Mouse (Mus musculus): ENCODE measurements around the gene Fgf15. TPM values are rescaled to one million over a fixed set of nuclear protein-coding genes. Genes with fewer than 3 reads are reported as not detected.
"Not testable (repeated sequence)": the region's sequence is repeated elsewhere in the genome, so short reads cannot be mapped to it uniquely, and the experiment has no call there.

Gene Fgf15
- total and polyA plus RNA-seq, 3 experiments, result 38.9 to 129 (median 48.5) TPM

GRCm38 (mm10) chr7:144892322-144892721, 4.0 kb upstream of the Fgf15 start:
- Histone ChIP-seq H3K9me3 (replicated peaks) (no peaks in the 10 kb centered on the region; the same call in 1 of the 2 replicates), H3K36me3 (replicated peaks) (peaks cover 52% of the 10 kb centered on the region), H3K4me3 (ENCODE audit: low read depth, low read length) (peak overlapping the region; percentile 3; the same call in 1 of the 2 replicates), H3K27me3 (ENCODE audit: insufficient read depth, low read length) (no peaks in the 10 kb centered on the region), H3K4me1 (ENCODE audit: insufficient read depth, low read depth, low read length) (peaks cover 53% of the 10 kb centered on the region)
- ATAC-seq (ENCODE audit: extremely low read depth, insufficient number of reproducible peaks, low FRiP score, poor library complexity, severe bottlenecking) (no peak), DNase-seq (ENCODE audit: low spot score) (no peak)
- TF ChIP-seq TAL1 (conservative IDR thresholded peaks at IDR 0.05; ENCODE audit: low read depth, low read length) (no peak), GATA2 (IDR thresholded peaks at IDR 0.05; ENCODE audit: borderline replicate concordance, low read depth, low read length) (no peak), POLR2AphosphoS5 (IDR thresholded peaks at IDR 0.05; ENCODE audit: insufficient replicate concordance, low read depth, low read length) (no peak), GATA1 (IDR thresholded peaks at IDR 0.05; ENCODE audit: borderline replicate concordance, low read length) (no peak), CTCF (IDR thresholded peaks at IDR 0.05; ENCODE audit: low read depth, low read length) (no peak)

GRCm38 (mm10) chr7:144894191-144894590, 2.1 kb upstream of the Fgf15 start:
- H3K4me1 ChIP-seq (ENCODE audit: insufficient read depth, low read depth, low read length), result peaks cover 63% of the 10 kb centered on the region

GRCm38 (mm10) chr7:144894706-144895105, 1.6 kb upstream of the Fgf15 start:
- H3K27me3 ChIP-seq (ENCODE audit: insufficient read depth, low read length), result no peaks in the 10 kb centered on the region
- no peak for ATAC-seq (ENCODE audit: extremely low read depth, insufficient number of reproducible peaks, low FRiP score, poor library complexity, severe bottlenecking)
- H3K9me3 ChIP-seq (replicated peaks), result no peaks in the 10 kb centered on the region; the same call in 1 of the 2 replicates
- no peak for DNase-seq (ENCODE audit: low spot score)
- TF ChIP-seq GATA1 (IDR thresholded peaks at IDR 0.05; ENCODE audit: borderline replicate concordance, low read length), result no peak
- TF ChIP-seq GATA2 (IDR thresholded peaks at IDR 0.05; ENCODE audit: borderline replicate concordance, low read depth, low read length), result no peak
- TF ChIP-seq CTCF (IDR thresholded peaks at IDR 0.05; ENCODE audit: low read depth, low read length), result no peak
- H3K36me3 ChIP-seq (replicated peaks), result peaks cover 50% of the 10 kb centered on the region
- H3K4me3 ChIP-seq (ENCODE audit: low read depth, low read length), result peak overlapping the region; percentile 72
- peaks cover 66% of the 10 kb centered on the region for H3K4me1 ChIP-seq (ENCODE audit: insufficient read depth, low read depth, low read length)

More at GRCm38 (mm10) chr7:144894191-144894590, 2.1 kb upstream of the Fgf15 start:
- H3K36me3 ChIP-seq (replicated peaks), result peaks cover 50% of the 10 kb centered on the region
- no peak for TF ChIP-seq GATA2 (IDR thresholded peaks at IDR 0.05; ENCODE audit: borderline replicate concordance, low read depth, low read length)
- TF ChIP-seq GATA1 (IDR thresholded peaks at IDR 0.05; ENCODE audit: borderline replicate concordance, low read length), result no peak
- no peak for TF ChIP-seq POLR2AphosphoS5 (IDR thresholded peaks at IDR 0.05; ENCODE audit: insufficient replicate concordance, low read depth, low read length)
- no peak for TF ChIP-seq TAL1 (conservative IDR thresholded peaks at IDR 0.05; ENCODE audit: low read depth, low read length)
- TF ChIP-seq CTCF (IDR thresholded peaks at IDR 0.05; ENCODE audit: low read depth, low read length), result no peak
- no peaks in the 10 kb centered on the region; the same call in 1 of the 2 replicates for H3K9me3 ChIP-seq (replicated peaks)
- no peaks in the 10 kb centered on the region for H3K27me3 ChIP-seq (ENCODE audit: insufficient read depth, low read length)
- DNase-seq (ENCODE audit: low spot score) (no peak), ATAC-seq (ENCODE audit: extremely low read depth, insufficient number of reproducible peaks, low FRiP score, poor library complexity, severe bottlenecking) (no peak)
- peak overlapping the region; percentile 72; the same call in 1 of the 2 replicates for H3K4me3 ChIP-seq (ENCODE audit: low read depth, low read length)

- Histone ChIP-seq H3K27me3 (ENCODE audit: insufficient read depth, low read length) (no peaks in the 10 kb centered on the region), H3K36me3 (replicated peaks) (peaks cover 51% of the 10 kb centered on the region), H3K9me3 (replicated peaks) (no peaks in the 10 kb centered on the region; the same call in 1 of the 2 replicates), H3K4me3 (ENCODE audit: low read depth, low read length) (peak overlapping the region; percentile 72), H3K4me1 (ENCODE audit: insufficient read depth, low read depth, low read length) (peaks cover 67% of the 10 kb centered on the region)
- TF ChIP-seq CTCF (IDR thresholded peaks at IDR 0.05; ENCODE audit: low read depth, low read length) (peak; percentile 36; the same call in 1 of the 2 replicates), GATA2 (IDR thresholded peaks at IDR 0.05; ENCODE audit: borderline replicate concordance, low read depth, low read length) (no peak)
- DNase-seq (ENCODE audit: low spot score) (peak; percentile 88), ATAC-seq (ENCODE audit: extremely low read depth, insufficient number of reproducible peaks, low FRiP score, poor library complexity, severe bottlenecking) (peak; percentile 74)
Measured at GRCm38 (mm10) chr7:144895305-144896111, 823 bp upstream of the Fgf15 start.

- Histone ChIP-seq H3K36me3 (replicated peaks) (peaks cover 55% of the 10 kb centered on the region), H3K27me3 (ENCODE audit: insufficient read depth, low read length) (no peaks in the 10 kb centered on the region), H3K4me3 (ENCODE audit: low read depth, low read length) (peak overlapping the region; percentile 72), H3K9me3 (replicated peaks) (no peaks in the 10 kb centered on the region), H3K4me1 (ENCODE audit: insufficient read depth, low read depth, low read length) (peaks cover 58% of the 10 kb centered on the region)
- ATAC-seq (ENCODE audit: extremely low read depth, insufficient number of reproducible peaks, low FRiP score, poor library complexity, severe bottlenecking), result no peak
- TF ChIP-seq GATA1 (IDR thresholded peaks at IDR 0.05; ENCODE audit: borderline replicate concordance, low read length) (no peak), POLR2AphosphoS5 (IDR thresholded peaks at IDR 0.05; ENCODE audit: insufficient replicate concordance, low read depth, low read length) (no peak), GATA2 (IDR thresholded peaks at IDR 0.05; ENCODE audit: borderline replicate concordance, low read depth, low read length) (no peak), TAL1 (conservative IDR thresholded peaks at IDR 0.05; ENCODE audit: low read depth, low read length) (no peak), CTCF (IDR thresholded peaks at IDR 0.05; ENCODE audit: low read depth, low read length) (no peak)
- DNase-seq (ENCODE audit: low spot score), result no peak
Measured at GRCm38 (mm10) chr7:144898506-144898905, 2.2 kb downstream of the Fgf15 start.

GRCm38 (mm10) chr7:144905514-144905913, 9.2 kb downstream of the Fgf15 start:
- H3K36me3 ChIP-seq (replicated peaks), result peaks cover 62% of the 10 kb centered on the region
- not testable (repeated sequence) for ATAC-seq (ENCODE audit: extremely low read depth, insufficient number of reproducible peaks, low FRiP score, poor library complexity, severe bottlenecking); H3K27me3 ChIP-seq (ENCODE audit: insufficient read depth, low read length); DNase-seq (ENCODE audit: low spot score); H3K4me3 ChIP-seq (ENCODE audit: low read depth, low read length); H3K9me3 ChIP-seq (replicated peaks)
- peaks cover 37% of the 10 kb centered on the region for H3K4me1 ChIP-seq (ENCODE audit: insufficient read depth, low read depth, low read length)
- TF ChIP-seq CTCF (IDR thresholded peaks at IDR 0.05; ENCODE audit: low read depth, low read length), result 0 out of 2 replicates have a peak, but pooled peaks have one; percentile 23
